Mouse (Mus musculus) induced T-regulatory cell, adult 2 months (primary cell): ENCODE data around the gene Gcnt4.

Experiments used
- DNase-seq: peaks from one replicate; pipeline ENCODE4 v3.0.0-alpha.2; 2012; ENCODE audit warnings: low read depth

Gene Gcnt4

DNA sequence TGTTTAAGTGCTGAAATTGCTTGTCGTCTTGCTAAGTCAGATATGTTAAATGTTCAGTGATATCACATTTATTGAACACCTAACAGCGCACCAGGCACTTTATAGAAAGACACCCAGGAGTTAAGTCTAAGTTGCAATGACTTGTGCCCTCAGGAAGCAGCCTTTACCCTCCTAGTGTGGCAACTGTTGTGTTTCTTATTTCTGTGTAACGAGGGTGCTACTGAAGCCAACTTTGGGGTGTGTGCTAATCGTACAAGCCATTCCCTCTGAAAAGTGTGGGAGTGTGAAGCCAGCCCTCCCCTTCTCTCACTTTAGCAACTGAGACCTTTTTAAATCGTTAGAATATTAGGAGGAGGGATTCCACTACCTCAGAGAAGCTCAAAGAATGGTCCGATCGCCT lies 23.2 kb downstream of the Gcnt4 start:
- DNase-seq, result no peak

DNA sequence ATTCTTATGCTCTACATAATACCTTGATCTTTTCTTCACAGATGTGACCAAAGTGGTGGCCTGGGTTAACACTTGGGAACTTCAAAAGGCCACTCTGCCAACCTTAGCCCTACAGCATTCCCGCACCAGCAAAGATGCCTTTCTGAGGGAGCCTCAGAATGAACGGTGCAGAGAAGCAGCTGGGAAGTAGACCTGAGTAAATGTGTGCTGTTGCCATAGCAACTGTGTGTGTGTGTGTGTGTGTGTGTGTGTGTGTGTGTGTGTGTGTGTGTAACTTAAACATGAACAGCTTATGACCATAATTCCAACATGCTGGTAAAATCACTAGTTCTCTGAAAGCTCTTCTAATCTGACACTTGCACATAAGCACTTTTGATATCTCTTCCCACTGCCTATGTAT lies 27.4 kb downstream of the Gcnt4 start:
- no peak for DNase-seq

GRCm38 (mm10) chr13:96956466-96956865 lies 32.0 kb downstream of the Gcnt4 start:
- DNase-seq, result peak; percentile 90

- DNase-seq, result no peak
Measured at GRCm38 (mm10) chr13:96960019-96960418, 35.5 kb downstream of the Gcnt4 start.

DNA sequence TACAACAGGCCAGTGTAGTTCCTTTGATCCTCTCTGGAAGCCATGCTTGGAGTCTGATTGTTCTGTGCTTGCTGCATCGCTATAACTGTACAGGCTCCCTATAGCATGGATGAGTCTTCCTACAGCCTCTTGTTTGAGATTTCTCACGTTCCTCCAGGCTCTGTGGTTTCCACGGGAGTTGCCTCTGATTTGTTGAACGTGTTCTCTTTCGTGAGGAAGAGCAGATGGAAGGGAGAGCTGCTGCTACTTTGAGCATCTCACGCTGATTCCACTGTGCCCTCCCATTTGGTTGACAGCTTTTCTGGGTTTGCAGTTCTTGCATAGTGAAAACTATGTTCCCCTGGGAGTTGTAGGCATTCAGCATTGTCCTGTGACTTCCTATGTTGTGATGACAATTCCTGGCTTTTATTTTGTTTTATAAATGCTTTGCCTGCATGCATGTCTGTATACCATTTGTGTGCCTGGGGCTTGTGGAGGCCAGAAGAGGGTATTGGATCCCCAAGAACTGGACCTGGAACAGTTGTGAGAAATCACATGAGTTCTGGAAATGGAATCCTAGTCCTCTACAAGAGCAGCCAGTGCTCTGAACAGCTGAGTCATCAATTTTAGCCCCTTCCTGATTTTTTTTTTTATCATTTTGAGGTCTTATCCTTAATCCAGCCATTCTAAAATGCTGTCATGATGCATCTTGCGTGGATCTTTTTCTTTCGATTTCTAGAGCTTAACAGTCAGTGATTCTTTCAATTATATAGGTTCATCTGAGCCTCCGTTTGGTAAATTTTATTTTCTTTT lies 37.1 kb downstream of the Gcnt4 start:
- DNase-seq, result no peak

DNA sequence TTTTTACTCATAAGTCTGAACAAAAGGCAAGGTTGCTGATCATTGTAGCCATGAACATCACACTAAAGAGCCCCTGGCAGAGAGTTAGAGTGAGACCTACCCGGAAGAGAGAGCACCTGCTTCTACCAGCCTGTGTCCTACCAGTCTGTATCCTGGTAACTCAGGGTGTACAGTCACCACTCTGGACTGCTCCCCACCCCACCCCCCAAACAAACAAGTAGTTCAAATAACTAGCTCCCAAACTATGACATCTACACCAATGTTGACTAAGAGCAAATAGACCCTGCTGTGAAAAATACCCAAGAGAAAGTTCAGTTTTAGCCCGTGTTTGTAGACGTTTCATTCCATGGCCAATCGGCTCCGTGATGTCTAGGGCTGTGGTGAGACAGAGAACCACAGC lies 38.3 kb downstream of the Gcnt4 start:
- DNase-seq, result no peak

DNA sequence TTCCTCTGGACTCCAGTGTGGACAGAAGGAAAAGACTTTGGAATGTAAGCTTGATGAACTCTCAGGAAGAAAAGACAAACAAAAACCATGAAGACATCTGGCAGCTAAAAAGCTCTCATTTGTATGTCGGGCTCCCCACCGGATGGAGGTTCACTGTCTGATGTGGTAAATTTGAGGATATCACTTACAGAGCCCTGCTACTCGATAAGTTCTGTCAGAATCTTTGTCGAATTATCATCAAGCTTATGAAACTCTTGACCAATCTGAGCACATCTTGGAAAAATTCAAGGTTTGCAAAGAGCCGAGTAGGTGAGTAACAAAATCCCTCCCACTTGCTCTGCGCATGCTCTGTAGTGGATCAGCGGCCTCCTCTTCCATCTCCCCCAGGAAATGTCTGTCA lies 40.5 kb downstream of the Gcnt4 start:
- peak; percentile 53 for DNase-seq

DNA sequence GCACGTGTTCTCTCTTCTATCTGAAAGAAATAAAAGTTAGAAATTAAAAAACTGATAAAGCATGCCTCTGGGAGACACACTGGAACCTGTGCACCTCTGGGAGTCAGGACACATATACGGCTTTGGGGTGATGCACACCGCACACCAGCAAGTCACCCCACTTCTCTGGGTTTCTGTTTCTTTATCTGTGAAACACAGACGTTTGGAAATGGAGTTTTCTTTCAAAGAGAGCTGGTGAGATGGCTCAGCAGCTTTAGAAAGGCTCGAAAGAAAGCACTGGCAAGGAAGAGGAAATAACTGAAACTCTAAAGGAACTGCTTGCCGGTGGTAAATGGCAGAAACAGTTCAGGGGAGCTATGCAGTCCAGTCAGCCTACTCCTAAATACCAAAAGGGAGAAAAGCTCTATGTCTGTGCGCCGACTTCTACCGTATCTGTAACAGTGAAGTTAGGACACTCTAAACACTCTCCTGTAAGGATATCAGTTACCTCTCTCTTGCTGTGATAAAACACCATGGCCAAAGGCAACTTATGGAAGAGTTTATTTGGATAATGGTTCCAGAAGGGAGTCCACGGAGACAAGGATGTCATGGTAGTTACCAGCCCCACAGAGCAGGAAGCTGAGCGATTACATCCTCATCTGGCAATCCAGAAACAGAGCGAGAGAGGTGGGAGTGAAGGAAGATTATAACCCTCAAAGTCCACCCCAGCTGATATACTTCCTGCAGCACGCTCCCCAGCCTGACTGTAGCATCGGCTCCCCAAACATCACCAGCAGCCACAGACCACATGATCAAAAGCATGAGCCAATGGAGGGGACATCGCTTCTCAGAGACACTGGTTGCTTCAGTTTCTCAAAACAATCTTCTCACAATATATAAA lies 42.0 kb downstream of the Gcnt4 start:
- peak; percentile 20 for DNase-seq

- no peak for DNase-seq
Measured at GRCm38 (mm10) chr13:96967091-96967490, 42.6 kb downstream of the Gcnt4 start.

- no peak for DNase-seq
Measured at GRCm38 (mm10) chr13:96967822-96968221, 43.3 kb downstream of the Gcnt4 start.

- no peak for DNase-seq
Measured at GRCm38 (mm10) chr13:96971076-96971475, 46.6 kb downstream of the Gcnt4 start.

- DNase-seq, result no peak
Measured at GRCm38 (mm10) chr13:96971861-96972282, 47.4 kb downstream of the Gcnt4 start.

- no peak for DNase-seq
Measured at GRCm38 (mm10) chr13:96973318-96973717, 48.8 kb downstream of the Gcnt4 start.

DNA sequence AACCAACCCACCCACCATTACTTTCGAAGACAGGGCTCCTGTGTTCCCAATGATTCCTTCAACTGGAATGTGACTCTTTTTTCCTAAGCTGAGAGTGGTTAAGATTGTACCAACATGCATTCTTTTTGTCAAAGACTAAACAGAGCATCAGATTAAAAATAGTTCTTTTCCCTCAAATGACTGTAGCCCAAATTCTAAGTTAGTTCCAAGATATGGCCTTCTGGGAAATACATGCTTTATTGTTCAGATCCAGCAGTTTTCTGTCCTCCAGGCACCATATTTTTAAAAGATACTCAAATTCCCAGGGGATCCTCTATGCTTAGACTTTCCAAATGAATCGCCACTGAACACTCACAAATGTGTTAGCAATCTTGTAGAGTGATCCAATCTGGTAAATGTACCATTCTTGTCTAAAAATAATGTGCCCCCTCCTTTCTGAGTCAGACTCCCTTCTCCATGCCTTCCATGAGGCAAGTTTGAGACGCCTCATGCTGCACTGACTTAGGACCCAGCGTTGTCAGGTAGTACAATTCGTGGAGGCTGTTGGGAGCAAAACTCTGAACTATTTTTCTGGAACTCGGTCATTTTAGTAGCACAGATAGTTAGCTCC lies 52.6 kb downstream of the Gcnt4 start:
- no peak for DNase-seq

DNA sequence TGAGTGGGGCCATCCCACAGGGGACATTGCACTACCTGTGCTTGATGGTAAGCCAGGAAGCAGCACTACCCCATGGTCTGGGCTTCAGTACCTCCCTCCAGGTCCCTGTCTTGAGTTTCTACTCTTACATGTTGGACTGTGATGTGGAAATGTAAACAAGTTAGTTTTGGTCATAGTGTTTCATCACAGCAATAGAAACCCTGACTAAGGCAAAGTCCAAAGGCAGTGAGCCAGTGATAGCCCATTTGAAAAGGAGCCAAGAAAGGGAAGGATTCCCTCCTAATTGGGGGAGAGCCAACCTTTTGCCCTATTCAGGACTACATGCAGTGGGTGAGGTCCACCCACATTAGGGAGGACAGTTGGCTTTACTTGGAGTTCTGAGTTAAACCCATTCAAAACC lies 56.1 kb downstream of the Gcnt4 start:
- DNase-seq, result no peak

- peak; percentile 56 for DNase-seq
Measured at GRCm38 (mm10) chr13:96983251-96984126, 59.0 kb downstream of the Gcnt4 start.

GRCm38 (mm10) chr13:96984688-96985087 lies 60.2 kb downstream of the Gcnt4 start:
- no peak for DNase-seq

- DNase-seq, result no peak
Measured at GRCm38 (mm10) chr13:96985599-96986275, 61.2 kb downstream of the Gcnt4 start.

DNA sequence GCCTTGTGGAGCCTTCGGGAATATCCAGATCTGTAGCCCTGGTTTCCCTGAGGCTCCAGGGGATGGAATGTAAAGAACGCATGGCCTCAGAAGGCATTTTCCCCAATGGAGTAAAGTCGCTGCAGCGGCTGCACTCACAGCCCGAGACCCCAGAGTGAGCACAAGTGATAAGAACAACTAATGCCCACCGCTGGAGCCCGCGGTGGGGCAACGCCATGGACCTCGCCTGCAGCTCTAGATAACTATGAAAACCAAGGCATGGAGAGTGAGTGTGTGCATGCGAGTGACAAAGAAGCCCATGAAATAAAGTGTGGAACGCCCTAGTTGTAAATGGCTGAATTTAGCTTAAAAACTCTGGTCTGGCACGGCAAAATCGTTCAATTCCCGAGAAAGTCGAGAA lies 64.6 kb downstream of the Gcnt4 start:
- no peak for DNase-seq

DNA sequence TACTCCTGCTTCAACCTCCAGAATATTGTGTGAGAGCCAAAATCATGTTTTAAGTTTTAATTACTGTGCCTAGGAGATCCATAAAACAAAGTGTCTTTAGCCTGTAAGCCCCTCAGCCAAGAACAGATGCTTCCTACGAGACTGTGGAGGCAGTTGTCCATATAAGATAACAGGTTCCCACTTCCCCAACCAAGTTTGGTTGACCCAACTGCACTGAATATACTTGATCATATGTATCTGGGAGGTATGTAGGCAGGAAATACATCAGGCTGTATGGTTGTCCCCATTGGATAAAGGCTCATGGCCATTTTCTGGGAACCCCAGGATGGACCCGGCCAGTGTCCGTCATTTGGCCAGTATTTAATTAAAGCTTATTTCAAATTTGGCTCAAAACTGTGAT lies 65.6 kb downstream of the Gcnt4 start:
- DNase-seq, result no peak

DNA sequence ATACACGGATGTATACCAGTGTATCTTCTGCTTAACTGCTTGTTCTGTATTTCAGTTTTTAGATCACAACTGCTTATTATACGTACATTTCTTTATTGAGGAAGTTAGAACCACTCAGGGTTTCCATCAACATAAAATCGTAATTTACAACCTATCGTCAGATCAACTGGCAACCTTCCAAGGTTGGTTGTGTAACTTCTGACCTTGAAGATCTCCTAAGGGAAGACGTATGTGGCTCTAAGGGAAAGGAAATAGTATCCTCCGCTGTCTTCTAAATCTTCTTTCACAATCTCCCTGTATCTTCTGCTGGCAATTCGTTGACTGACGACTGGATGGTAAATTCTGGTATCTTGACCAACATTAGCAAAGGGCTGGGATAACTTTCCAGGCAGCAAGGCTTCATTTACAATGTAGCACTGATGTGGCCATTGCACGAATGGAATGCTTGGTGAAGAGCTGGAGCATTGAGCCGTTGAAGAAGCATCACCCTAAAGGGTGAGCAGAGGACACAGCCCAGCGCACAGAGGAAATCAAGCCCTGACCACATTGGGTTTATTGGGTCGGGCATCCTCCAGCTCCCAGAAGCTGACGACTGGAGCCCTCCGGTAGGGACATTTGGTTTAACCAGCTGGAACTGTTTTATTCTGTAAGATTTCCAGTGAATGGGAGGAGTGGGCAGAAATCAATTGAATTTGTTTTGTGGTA lies 66.2 kb downstream of the Gcnt4 start:
- no peak for DNase-seq
